Mouse (Mus musculus) thymus, adult 2 months (tissue): Measurements from ENCODE around the gene Ebpl.

Source experiments
- CTCF ChIP-seq: fragments of 200-500 bp; IDR thresholded peaks from 2 replicates; pipeline ENCODE4 v1.5.1; 2012; ENCODE audit warnings: mild to moderate bottlenecking, control low read depth, low read length, moderate library complexity, borderline replicate concordance; ENCODE audit not compliant: control insufficient read depth, poor library complexity, insufficient read depth; ENCODE audit errors: extremely low read depth
- POLR2A ChIP-seq: fragments of 200-500 bp; IDR thresholded peaks from 2 replicates; pipeline ENCODE4 v1.6.1; 2012; ENCODE audit warnings: mild to moderate bottlenecking, low read length, control low read depth, moderate library complexity; ENCODE audit not compliant: control insufficient read depth, poor library complexity, insufficient read depth; ENCODE audit errors: extremely low read depth

- TF ChIP-seq POLR2A (no peak), CTCF (no peak)
These were observed 15.6 kb downstream of the Ebpl start for GRCm38 (mm10) chr14:61344590-61344989.
